Mouse (Mus musculus) heart, embryonic 11.5 days (tissue): ENCODE measurements around the gene Ppm1d. TPM values are rescaled to one million over a fixed set of nuclear protein-coding genes. Genes with fewer than 3 reads are reported as not detected.
A peak's percentile ranks its signal among the peaks of the same experiment; 100 is the strongest.

Source experiments
- ATAC-seq: fragments of 200-750 bp; cut with Nextera tagmentation; replicated peaks from 2 replicates; pipeline ENCODE4 v1.8.0; 2017; ENCODE audit warnings: moderate library complexity; ENCODE audit not compliant: insufficient number of reproducible peaks, low FRiP score, low TSS enrichment
- H3K27ac ChIP-seq: fragments of 300-500 bp; sonication (generic); 2 replicates; pipeline ENCODE4 v1.5.1; 2014; ENCODE audit warnings: mild to moderate bottlenecking, low read depth, low read length
- H3K27me3 ChIP-seq: fragments of 300-500 bp; sonication (generic); 2 replicates; pipeline ENCODE4 v1.6.1; 2014; ENCODE audit warnings: mild to moderate bottlenecking, low read length, mixed read lengths; ENCODE audit not compliant: control insufficient read depth, insufficient read depth
- H3K36me3 ChIP-seq: fragments of 300-500 bp; sonication (generic); 2 replicates; pipeline ENCODE4 v1.6.1; 2014; ENCODE audit warnings: mild to moderate bottlenecking, low read length, moderate library complexity, mixed read lengths; ENCODE audit not compliant: control insufficient read depth, insufficient read depth
- H3K4me1 ChIP-seq: fragments of 300-500 bp; sonication (generic); 2 replicates; pipeline ENCODE4 v1.6.1; 2014; ENCODE audit warnings: low read length; ENCODE audit not compliant: control insufficient read depth, insufficient read depth
- H3K4me2 ChIP-seq: fragments of 300-500 bp; sonication (generic); 2 replicates; pipeline ENCODE4 v1.6.1; 2014; ENCODE audit warnings: mild to moderate bottlenecking, moderate library complexity
- H3K4me3 ChIP-seq: fragments of 300-500 bp; sonication (generic); 2 replicates; pipeline ENCODE4 v1.5.1; 2014; ENCODE audit warnings: low read depth, low read length
- H3K9ac ChIP-seq: fragments of 300-500 bp; sonication (generic); 2 replicates; pipeline ENCODE4 v1.6.1; 2014; ENCODE audit warnings: mild to moderate bottlenecking, low read depth, low read length, moderate library complexity
- H3K9me3 ChIP-seq: fragments of 300-500 bp; sonication (generic); replicated peaks from 2 replicates; pipeline ENCODE4 v1.6.1; 2016; ENCODE audit warnings: low read length; ENCODE audit not compliant: control insufficient read depth
- WGBS: fragments of 180-500 bp; shearing (Covaris S2); extraction: QIAGEN DNeasy Blood & Tissue Kit; methylation state at CpG from one replicate; pipeline ENCODE4 v1.1.7; 2014; ENCODE audit not compliant: insufficient replicate concordance; 5-methylcytosine and 5-hydroxymethylcytosine counted together
- polyA plus RNA-seq: library from polyadenylated mRNA; unstranded; fragments of >200 nt; fragmentation: Nextera tagmentation; extraction: Ambion mirVana; gene quantifications from 2 replicates; pipeline ENCODE4 v1.2.1, GENCODE M21; 2014

Ppm1d gene
- polyA plus RNA-seq, 1 experiment from 2014 or later: 16.0 TPM

GRCm38 (mm10) chr11:85281219-85281878, 29.7 kb upstream of the Ppm1d start:
- no peaks in the 10 kb centered on the region for H3K27me3 ChIP-seq
- H3K9ac ChIP-seq: no peak overlapping the region
- H3K4me3 ChIP-seq: no peak overlapping the region
- H3K4me1 ChIP-seq: peaks cover 5% of the 10 kb centered on the region; the same call in 1 of the 2 replicates
- no peak overlapping the region for H3K27ac ChIP-seq
- 49% methylated on average over 15 of the region's 15 CpGs for WGBS
- no peaks in the 10 kb centered on the region for H3K9me3 ChIP-seq
- no peak for ATAC-seq
- H3K36me3 ChIP-seq: no peaks in the 10 kb centered on the region
- no peak overlapping the region for H3K4me2 ChIP-seq

DNA sequence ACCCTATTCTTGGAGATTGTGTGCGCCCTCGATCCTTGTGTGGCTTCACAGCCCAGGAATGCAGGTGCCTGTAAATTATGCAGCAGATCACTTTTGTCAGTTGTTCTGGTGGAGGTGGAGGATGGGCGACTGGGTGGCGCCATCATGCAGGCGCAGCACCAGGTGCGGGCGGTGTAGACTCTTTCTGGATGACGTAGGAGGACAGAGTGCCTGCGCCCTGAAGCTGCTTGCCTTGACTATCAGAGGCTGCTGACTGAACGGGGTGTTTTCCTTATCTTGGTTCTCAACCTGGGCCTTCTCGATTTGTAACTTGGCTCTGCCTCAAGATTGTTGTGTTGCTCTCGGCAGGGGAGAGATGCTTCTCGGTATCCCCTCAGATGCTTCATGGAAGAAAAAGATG, 13.1 kb upstream of the Ppm1d start:
- Histone ChIP-seq H3K9me3 (no peaks in the 10 kb centered on the region), H3K36me3 (no peaks in the 10 kb centered on the region), H3K4me1 (no peaks in the 10 kb centered on the region), H3K27ac (no peak overlapping the region), H3K9ac (no peak overlapping the region), H3K4me3 (no peak overlapping the region), H3K27me3 (no peaks in the 10 kb centered on the region), H3K4me2 (no peak overlapping the region)
- WGBS: 59% methylated on average over 13 of the region's 13 CpGs
- ATAC-seq: peak; percentile 52; the same call in 1 of the 2 replicates

DNA sequence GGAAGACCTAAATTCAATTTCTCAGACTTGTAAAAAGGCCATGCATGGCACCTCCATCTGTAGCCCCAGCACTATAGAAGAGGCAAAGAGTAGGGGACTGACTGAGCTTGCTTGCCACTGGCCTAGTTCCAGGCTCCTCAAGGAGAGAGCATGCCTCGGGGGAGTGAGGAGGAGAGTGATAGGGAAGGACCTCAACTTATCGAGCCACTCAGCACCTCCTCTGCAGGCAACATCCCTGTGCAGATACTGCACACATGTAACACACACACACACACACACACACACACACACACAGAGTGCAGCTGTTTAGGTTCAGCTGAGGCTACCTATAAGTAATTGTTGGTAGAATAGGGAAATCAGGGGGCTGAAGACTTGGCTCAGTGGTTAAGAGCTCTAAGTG, 11.2 kb upstream of the Ppm1d start:
- no peaks in the 10 kb centered on the region for H3K27me3 ChIP-seq
- no peak overlapping the region for H3K4me2 ChIP-seq
- H3K27ac ChIP-seq: no peak overlapping the region
- H3K9ac ChIP-seq: no peak overlapping the region
- H3K4me1 ChIP-seq: no peaks in the 10 kb centered on the region
- no peak for ATAC-seq
- H3K36me3 ChIP-seq: no peaks in the 10 kb centered on the region
- WGBS: 63% methylated on average over 2 of the region's 2 CpGs
- H3K9me3 ChIP-seq: no peaks in the 10 kb centered on the region
- no peak overlapping the region for H3K4me3 ChIP-seq

DNA sequence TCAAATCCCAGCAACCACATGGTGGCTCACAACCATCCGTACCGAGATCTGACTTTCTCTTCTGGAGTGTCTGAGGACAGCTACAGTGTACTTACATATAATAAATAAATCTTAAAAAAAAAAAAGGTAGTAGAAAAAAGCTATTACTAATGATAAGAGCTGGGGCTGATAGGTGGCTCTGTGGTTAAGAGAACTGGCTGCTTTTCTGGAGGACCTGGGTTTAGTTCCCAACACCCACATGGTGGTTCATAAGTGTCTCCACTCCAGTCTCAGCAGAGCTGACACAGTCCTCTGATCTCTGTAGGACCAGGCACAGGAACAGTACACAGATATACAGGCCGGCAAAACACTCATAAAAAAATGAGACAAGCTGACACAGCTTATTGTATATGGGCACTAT, 9.9 kb upstream of the Ppm1d start:
- no peaks in the 10 kb centered on the region for H3K9me3 ChIP-seq
- no peak overlapping the region for H3K9ac ChIP-seq
- H3K27ac ChIP-seq: no peak overlapping the region
- H3K4me3 ChIP-seq: no peak overlapping the region
- no peaks in the 10 kb centered on the region for H3K27me3 ChIP-seq
- ATAC-seq: no peak
- H3K4me2 ChIP-seq: no peak overlapping the region
- H3K36me3 ChIP-seq: no peaks in the 10 kb centered on the region
- 82% methylated on average over 3 of the region's 3 CpGs for WGBS
- H3K4me1 ChIP-seq: no peaks in the 10 kb centered on the region

- Histone ChIP-seq H3K27ac (no peak overlapping the region), H3K4me2 (no peak overlapping the region), H3K27me3 (no peaks in the 10 kb centered on the region), H3K9ac (no peak overlapping the region), H3K9me3 (no peaks in the 10 kb centered on the region), H3K4me1 (peaks cover 3% of the 10 kb centered on the region; the same call in 1 of the 2 replicates), H3K36me3 (no peaks in the 10 kb centered on the region), H3K4me3 (no peak overlapping the region)
- 64% methylated on average over 2 of the region's 2 CpGs for WGBS
- ATAC-seq: no peak
Observed at GRCm38 (mm10) chr11:85301836-85302235, 9.2 kb upstream of the Ppm1d start.

- Histone ChIP-seq H3K4me3 (no peak overlapping the region), H3K27me3 (no peaks in the 10 kb centered on the region), H3K9me3 (no peaks in the 10 kb centered on the region), H3K36me3 (no peaks in the 10 kb centered on the region), H3K4me1 (peaks cover 9% of the 10 kb centered on the region; the same call in 1 of the 2 replicates), H3K9ac (no peak overlapping the region), H3K27ac (no peak overlapping the region), H3K4me2 (no peak overlapping the region)
- WGBS: 21% methylated on average over 4 of the region's 4 CpGs
- ATAC-seq: no peak
Observed at GRCm38 (mm10) chr11:85306577-85307260, 4.3 kb upstream of the Ppm1d start.

DNA sequence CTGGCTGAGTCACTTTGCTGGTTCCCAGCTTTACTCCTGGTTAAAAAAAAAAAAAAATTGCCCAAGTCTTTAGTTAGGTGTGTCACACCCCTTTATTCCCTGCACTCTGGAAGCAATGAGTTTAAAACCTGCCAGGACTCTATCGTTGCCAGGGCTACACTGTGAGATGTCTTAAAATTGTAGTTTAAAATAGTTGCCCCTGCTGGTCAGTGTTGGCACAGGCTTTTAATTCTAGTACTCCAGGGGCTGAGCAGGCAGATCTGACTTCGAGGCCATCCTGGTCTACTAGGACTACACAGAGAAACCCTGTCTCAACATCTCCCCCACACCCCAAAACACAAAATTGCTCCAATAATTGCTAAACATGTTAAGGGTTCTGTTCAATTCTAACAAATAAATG, 2.2 kb upstream of the Ppm1d start:
- WGBS: 84% methylated on average over 2 of the region's 2 CpGs
- Histone ChIP-seq H3K4me2 (no peak overlapping the region), H3K27ac (no peak overlapping the region), H3K9ac (no peak overlapping the region), H3K9me3 (no peaks in the 10 kb centered on the region), H3K27me3 (no peaks in the 10 kb centered on the region), H3K4me3 (no peak overlapping the region), H3K4me1 (peaks cover 19% of the 10 kb centered on the region; the same call in 1 of the 2 replicates), H3K36me3 (no peaks in the 10 kb centered on the region)
- no peak for ATAC-seq

GRCm38 (mm10) chr11:85310407-85310712, 684 bp upstream of the Ppm1d start:
- peak overlapping the region; percentile 88 for H3K27ac ChIP-seq
- 2% methylated on average over 15 of the region's 15 CpGs for WGBS
- peak overlapping the region; percentile 62 for H3K9ac ChIP-seq
- no peaks in the 10 kb centered on the region for H3K27me3 ChIP-seq
- H3K4me3 ChIP-seq: peak overlapping the region; percentile 86
- H3K9me3 ChIP-seq: no peaks in the 10 kb centered on the region
- peak overlapping the region; percentile 90 for H3K4me2 ChIP-seq
- H3K4me1 ChIP-seq: peaks cover 20% of the 10 kb centered on the region; the same call in 1 of the 2 replicates
- ATAC-seq: no peak; the same call in 1 of the 2 replicates
- H3K36me3 ChIP-seq: peaks cover 7% of the 10 kb centered on the region
